Mouse (Mus musculus) v-Abl transformed pro-B cells (cell line): Measurements from ENCODE around the gene Olfr819.
"Not testable (repeated sequence)": the region's sequence is repeated elsewhere in the genome, so short reads cannot be mapped to it uniquely, and the experiment has no call there.

Source experiments
- in situ Hi-C, 2 experiments: fragments of 400-800 bp; cut with MboI; formaldehyde crosslinking; loops; one replicate each; pipeline ENCODE4 v1.15.1; 2025; ENCODE audit not compliant: unreplicated experiment in 2 of 2

The Olfr819 gene

DNA sequence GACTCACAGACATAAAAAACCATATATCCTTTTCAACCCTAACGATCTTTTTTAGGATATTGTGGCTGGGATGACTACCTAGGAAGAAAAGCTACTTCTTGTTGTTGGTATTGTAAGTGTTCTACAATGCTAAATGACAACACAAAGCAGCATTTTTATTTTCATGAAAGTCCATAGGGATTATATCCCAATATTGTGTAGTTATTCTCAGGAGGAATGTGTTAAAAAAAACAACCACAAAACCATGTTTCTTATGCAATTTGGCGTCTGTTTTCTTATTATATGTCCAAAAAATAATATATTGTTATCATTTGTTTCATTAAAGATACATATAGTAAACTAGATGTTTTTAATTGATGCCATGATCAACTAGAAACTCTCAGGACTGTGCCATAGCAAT is at the start of gene Olfr819:
Olfr819 (minus strand) TSS at position 101 of the 400 bp plus-strand sequence.
- in situ Hi-C loops = not testable (repeated sequence)

- in situ Hi-C loops = no loop called here
Measured at GRCm38 (mm10) chr10:130012321-130012720, 45.3 kb upstream of the Olfr819 start, which contains the start of gene Olfr820. TSS of gene Olfr820 (plus strand) at chr10:130012621.

DNA sequence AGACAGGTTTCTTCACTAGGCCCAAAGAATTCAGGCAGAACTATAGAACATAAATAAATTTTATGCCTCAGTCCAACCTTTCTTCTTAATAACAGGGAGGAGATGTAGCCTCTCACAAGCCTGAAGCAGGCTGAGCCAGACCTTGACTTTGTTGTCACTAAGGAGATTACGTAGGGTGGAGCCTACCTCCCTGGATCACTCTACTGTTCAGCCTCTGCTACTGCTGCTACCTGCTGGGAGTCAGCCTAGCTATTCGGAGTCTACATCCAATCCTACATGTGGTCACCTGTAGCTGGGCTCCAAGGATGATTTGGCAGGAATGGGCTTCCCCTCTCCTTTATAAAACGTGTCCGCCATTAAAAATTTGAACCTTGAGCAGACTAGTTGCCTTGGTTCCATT is 38.3 kb upstream of the Olfr819 start:
- in situ Hi-C loops = not testable (repeated sequence)

DNA sequence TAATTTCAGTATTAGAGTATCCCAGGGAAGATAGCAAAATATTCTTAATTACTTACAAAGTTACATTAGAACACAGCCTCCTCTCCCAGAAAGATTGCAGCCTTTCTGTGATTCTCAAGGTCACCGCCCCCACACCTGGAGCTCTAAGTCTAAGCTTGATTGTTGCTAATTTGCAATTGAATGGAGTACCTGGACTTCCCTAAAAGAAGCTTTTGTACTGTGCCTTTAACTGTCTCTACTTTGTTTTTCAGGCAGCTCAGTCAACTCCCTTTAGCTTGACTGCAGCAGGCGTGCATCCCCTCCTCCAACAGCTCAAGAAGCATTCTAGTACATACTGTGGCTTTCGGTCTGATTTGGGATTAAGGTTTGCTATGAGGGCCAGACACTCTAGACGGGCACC is 37.0 kb upstream of the Olfr819 start:
- in situ Hi-C loops = not testable (repeated sequence)

DNA sequence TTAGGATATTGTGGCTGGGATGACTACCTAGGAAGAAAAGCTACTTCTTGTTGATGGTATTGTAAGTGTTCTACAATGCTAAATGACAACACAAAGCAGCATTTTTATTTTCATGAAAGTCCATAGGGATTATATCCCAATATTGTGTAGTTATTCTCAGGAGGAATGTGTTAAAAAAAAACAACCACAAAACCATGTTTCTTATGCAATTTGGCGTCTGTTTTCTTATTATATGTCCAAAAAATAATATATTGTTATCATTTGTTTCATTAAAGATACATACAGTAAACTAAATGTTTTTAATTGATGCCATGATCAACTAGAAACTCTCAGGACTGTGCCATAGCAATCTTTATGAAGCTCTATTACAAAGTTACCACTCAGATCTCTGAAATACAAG is 17.9 kb upstream of the Olfr819 start, which contains the start of gene Gm10310:
Gm10310 (minus strand) TSS at position 101 of the 400 bp plus-strand sequence.
- in situ Hi-C loops = not testable (repeated sequence)

- in situ Hi-C loops = not testable (repeated sequence)
Measured at GRCm38 (mm10) chr10:129981867-129982266, 14.8 kb upstream of the Olfr819 start.

DNA sequence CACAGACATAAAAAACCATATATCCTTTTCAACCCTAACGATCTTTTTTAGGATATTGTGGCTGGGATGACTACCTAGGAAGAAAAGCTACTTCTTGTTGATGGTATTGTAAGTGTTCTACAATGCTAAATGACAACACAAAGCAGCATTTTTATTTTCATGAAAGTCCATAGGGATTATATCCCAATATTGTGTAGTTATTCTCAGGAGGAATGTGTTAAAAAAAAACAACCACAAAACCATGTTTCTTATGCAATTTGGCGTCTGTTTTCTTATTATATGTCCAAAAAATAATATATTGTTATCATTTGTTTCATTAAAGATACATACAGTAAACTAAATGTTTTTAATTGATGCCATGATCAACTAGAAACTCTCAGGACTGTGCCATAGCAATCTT is 9.0 kb upstream of the Olfr819 start, which contains the start of gene Olfr247:
Olfr247 (minus strand) TSS at position 101 of the 400 bp plus-strand sequence.
- in situ Hi-C loops = not testable (repeated sequence)

DNA sequence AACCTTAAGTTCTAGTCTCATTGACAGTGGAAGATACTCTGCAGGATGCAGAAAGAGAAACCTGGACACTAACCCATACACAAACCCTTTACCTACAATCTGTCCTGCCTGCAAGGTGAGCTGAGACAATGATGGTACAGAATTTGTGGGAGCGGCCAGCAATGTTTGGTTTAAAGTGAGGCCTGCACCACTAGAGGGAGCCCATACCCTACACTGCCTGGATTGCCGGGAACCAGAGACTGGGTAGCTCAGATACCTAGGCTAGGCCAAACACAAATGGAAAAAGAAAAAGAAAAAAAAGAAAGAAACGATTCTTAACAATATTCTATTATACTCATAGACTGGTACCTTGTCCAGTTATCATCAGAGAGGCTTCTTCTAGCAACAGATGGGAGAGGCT is 5.9 kb upstream of the Olfr819 start:
- in situ Hi-C loops = not testable (repeated sequence)

DNA sequence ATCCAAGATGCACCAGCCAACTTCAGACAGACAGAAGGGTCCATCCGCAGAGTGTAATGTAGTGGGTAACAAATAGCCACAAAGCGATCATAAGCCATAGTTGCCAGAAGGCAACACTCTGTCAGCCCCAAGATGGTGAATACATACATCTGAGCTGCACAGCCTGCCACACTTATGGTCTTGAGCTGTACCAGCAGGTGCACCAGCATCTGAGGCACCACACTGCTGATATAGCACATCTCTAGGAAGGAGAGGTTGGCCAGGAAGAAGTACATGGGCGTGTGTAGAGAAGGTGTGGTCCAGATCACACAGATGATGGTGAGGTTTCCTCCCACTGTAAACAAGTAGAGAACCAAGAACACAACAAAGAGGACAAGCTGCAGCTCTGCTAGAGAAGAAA is 834 bp downstream of the Olfr819 start:
- in situ Hi-C loops = not testable (repeated sequence)

GRCm38 (mm10) chr10:129949000-129949399 is 18.1 kb downstream of the Olfr819 start, which contains the start of gene Olfr818:
TSS of gene Olfr818 (minus strand) at chr10:129949100.
- in situ Hi-C loops = no loop called here

GRCm38 (mm10) chr10:129915497-129915896 is 51.6 kb downstream of the Olfr819 start, which contains the start of gene Olfr816:
TSS of gene Olfr816 (minus strand) at chr10:129915597.
- in situ Hi-C loops = no loop called here
